Mouse (Mus musculus) myocyte (in vitro differentiated cells): ENCODE results near the gene Emid1.

Source experiments
- CEBPB ChIP-seq: IDR thresholded peaks from 2 replicates; pipeline ENCODE4 v1.6.1; 2011; ENCODE audit warnings: mild to moderate bottlenecking, moderate library complexity; ENCODE audit not compliant: poor library complexity, insufficient read depth, severe bottlenecking
- E2F4 ChIP-seq: IDR thresholded peaks from one replicate; pipeline ENCODE4 v1.6.1; 2011; ENCODE audit warnings: mild to moderate bottlenecking, control low read depth, moderate library complexity; ENCODE audit not compliant: insufficient read depth
- MYOG ChIP-seq, 3 experiments: IDR thresholded peaks; one replicate each; pipeline ENCODE4 v1.6.1; 2011; ENCODE audit warnings: control low read depth in 2 of 3, low read depth in 2 of 3, mild to moderate bottlenecking in 2 of 3; ENCODE audit not compliant: insufficient read length in 2 of 3, control insufficient read depth in 1 of 3, insufficient read depth in 1 of 3
- POLR2A ChIP-seq: IDR thresholded peaks from one replicate; pipeline ENCODE4 v1.6.1; 2011; ENCODE audit warnings: low read depth, mild to moderate bottlenecking, control low read depth, moderate library complexity; ENCODE audit not compliant: insufficient read length

DNA sequence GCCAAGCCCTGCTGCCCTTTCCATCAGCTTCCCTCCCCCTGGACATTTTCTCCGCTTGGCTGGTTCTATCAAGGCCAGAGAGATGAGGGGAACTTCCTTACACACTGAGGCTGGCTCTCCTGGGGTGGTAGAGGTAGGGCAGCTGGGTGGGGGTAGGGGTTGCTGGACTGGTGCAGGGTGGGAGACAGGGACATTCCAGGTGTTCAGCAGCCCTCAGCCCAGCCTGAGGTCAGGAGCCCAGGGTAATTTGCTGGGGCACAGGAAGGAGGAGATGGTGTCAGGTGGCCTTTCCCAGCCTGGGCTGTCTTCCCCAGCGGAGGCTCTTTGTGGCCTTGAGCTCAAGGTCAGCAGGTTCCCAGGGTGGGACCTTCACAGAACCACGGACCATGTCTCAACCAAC, 6.5 kb downstream of the Emid1 start:
- TF ChIP-seq MYOG (IDR thresholded peaks at IDR 0.05; ENCODE audit: control insufficient read depth in 1 of 3, insufficient read depth in 1 of 3, insufficient read length in 2 of 3, low read depth in 2 of 3): no peak
- TF ChIP-seq E2F4: no peak
- no peak for TF ChIP-seq POLR2A
- no peak for TF ChIP-seq CEBPB
